Mouse (Mus musculus) lung, postnatal 0 days (tissue): ENCODE data around the gene Gm10272. TPM values are rescaled to one million over a fixed set of nuclear protein-coding genes. Genes with fewer than 3 reads are reported as not detected.

Source experiments
- ATAC-seq: fragments of 200-750 bp; cut with Nextera tagmentation; 2 replicates; pipeline ENCODE4 v1.8.0; 2017; ENCODE audit warnings: moderate library complexity
- DNase-seq: peaks from one replicate; pipeline ENCODE4 v3.0.0-alpha.2; 2016; ENCODE audit warnings: low spot score
- H3K27ac ChIP-seq: fragments of 300-500 bp; sonication (generic); 2 replicates; pipeline ENCODE4 v1.5.1; 2014; ENCODE audit warnings: antibody characterized with exemption, mild to moderate bottlenecking, low read length, mixed read lengths
- H3K27me3 ChIP-seq: fragments of 300-500 bp; sonication (generic); replicated peaks from 2 replicates; pipeline ENCODE4 v1.6.1; 2014; ENCODE audit warnings: low read length, mixed read lengths; ENCODE audit not compliant: insufficient read depth
- H3K36me3 ChIP-seq: fragments of 300-500 bp; sonication (generic); 2 replicates; pipeline ENCODE4 v1.6.1; 2014; ENCODE audit warnings: low read length, mixed read lengths; ENCODE audit not compliant: insufficient read depth
- H3K4me1 ChIP-seq: fragments of 300-500 bp; sonication (generic); 2 replicates; pipeline ENCODE4 v1.6.1; 2014; ENCODE audit warnings: antibody characterized with exemption, low read depth, low read length, mixed read lengths; ENCODE audit not compliant: insufficient read depth
- H3K4me2 ChIP-seq: fragments of 300-500 bp; sonication (generic); replicated peaks from 2 replicates; pipeline ENCODE4 v1.6.1; 2014; ENCODE audit warnings: low read depth, mild to moderate bottlenecking, low read length, moderate library complexity, mixed read lengths
- H3K4me3 ChIP-seq: fragments of 300-500 bp; sonication (generic); 2 replicates; pipeline ENCODE4 v1.5.1; 2014; ENCODE audit warnings: low read depth, low read length
- H3K9ac ChIP-seq: fragments of 300-500 bp; sonication (generic); replicated peaks from 2 replicates; pipeline ENCODE4 v1.6.1; 2014; ENCODE audit warnings: low read depth, mild to moderate bottlenecking
- H3K9me3 ChIP-seq: fragments of 300-500 bp; sonication (generic); 2 replicates; pipeline ENCODE4 v1.6.1; 2016; ENCODE audit warnings: low read length, mixed read lengths
- CTCF ChIP-seq: IDR thresholded peaks from 2 replicates; pipeline ENCODE4 v1.5.1; 2016; ENCODE audit warnings: antibody characterized with exemption, mild to moderate bottlenecking
- EP300 ChIP-seq: IDR thresholded peaks from 2 replicates; pipeline ENCODE4 v1.6.1; 2016; ENCODE audit warnings: antibody characterized with exemption, mild to moderate bottlenecking, control low read depth
- WGBS: fragments of 180-500 bp; shearing (Covaris S2); extraction: QIAGEN DNeasy Blood & Tissue Kit; methylation state at CpG from one replicate; pipeline ENCODE4 v1.1.7; 2014; 5-methylcytosine and 5-hydroxymethylcytosine counted together
- polyA plus RNA-seq: library from polyadenylated mRNA; unstranded; fragments of >200 nt; fragmentation: Nextera tagmentation; extraction: Ambion mirVana; gene quantifications from 2 replicates; pipeline ENCODE4 v1.2.1, GENCODE M21; 2015

Gm10272 gene
- polyA plus RNA-seq, 1 experiment from 2014 or later: not detected

- Histone ChIP-seq H3K9ac (no peak overlapping the region), H3K4me1 (no peaks in the 10 kb centered on the region), H3K27ac (no peak overlapping the region), H3K36me3 (no peaks in the 10 kb centered on the region), H3K4me2 (no peak overlapping the region), H3K27me3 (no peaks in the 10 kb centered on the region), H3K9me3 (no peaks in the 10 kb centered on the region), H3K4me3 (no peak overlapping the region)
- 12% methylated on average over 4 of the region's 4 CpGs for WGBS
- ATAC-seq (no peak), DNase-seq (no peak)
- TF ChIP-seq EP300 (no peak), CTCF (no peak)
These were observed 34.9 kb upstream of the Gm10272 start for GRCm38 (mm10) chr10:77671519-77671918.

GRCm38 (mm10) chr10:77673765-77674164 lies 32.7 kb upstream of the Gm10272 start:
- no peaks in the 10 kb centered on the region for H3K9me3 ChIP-seq
- no peak overlapping the region for H3K27ac ChIP-seq
- no peak for DNase-seq
- no peaks in the 10 kb centered on the region for H3K36me3 ChIP-seq
- ATAC-seq: no peak
- 50% methylated on average over 13 of the region's 13 CpGs for WGBS
- H3K9ac ChIP-seq: no peak overlapping the region
- H3K27me3 ChIP-seq: peaks cover 18% of the 10 kb centered on the region
- no peak overlapping the region for H3K4me2 ChIP-seq
- H3K4me3 ChIP-seq: no peak overlapping the region
- TF ChIP-seq EP300: no peak
- no peak for TF ChIP-seq CTCF
- no peaks in the 10 kb centered on the region for H3K4me1 ChIP-seq

GRCm38 (mm10) chr10:77677562-77677961 lies 28.9 kb upstream of the Gm10272 start:
- DNase-seq (no peak), ATAC-seq (no peak)
- H3K9ac ChIP-seq: no peak overlapping the region
- no peaks in the 10 kb centered on the region for H3K9me3 ChIP-seq
- H3K27ac ChIP-seq: no peak overlapping the region
- no peak overlapping the region for H3K4me3 ChIP-seq
- peaks cover 18% of the 10 kb centered on the region for H3K27me3 ChIP-seq
- H3K36me3 ChIP-seq: no peaks in the 10 kb centered on the region
- 0 out of 2 replicates have a peak overlapping the region, but pooled peaks have one; percentile 25 for H3K4me2 ChIP-seq
- H3K4me1 ChIP-seq: no peaks in the 10 kb centered on the region
- TF ChIP-seq CTCF: no peak
- TF ChIP-seq EP300: no peak
- whole genome bisulfite sequencing: 2% methylated on average over 35 of the region's 35 CpGs

GRCm38 (mm10) chr10:77682994-77683393 lies 23.4 kb upstream of the Gm10272 start:
- no peak overlapping the region for H3K4me3 ChIP-seq
- no peak for TF ChIP-seq CTCF
- no peak overlapping the region for H3K9ac ChIP-seq
- ATAC-seq (no peak), DNase-seq (no peak)
- H3K27ac ChIP-seq: no peak overlapping the region
- 74% methylated on average over 7 of the region's 7 CpGs for WGBS
- H3K4me2 ChIP-seq: no peak overlapping the region
- no peaks in the 10 kb centered on the region for H3K9me3 ChIP-seq
- no peaks in the 10 kb centered on the region for H3K4me1 ChIP-seq
- H3K36me3 ChIP-seq: no peaks in the 10 kb centered on the region
- peaks cover 13% of the 10 kb centered on the region for H3K27me3 ChIP-seq

GRCm38 (mm10) chr10:77684181-77684580 lies 22.2 kb upstream of the Gm10272 start:
- no peak overlapping the region for H3K4me2 ChIP-seq
- no peak overlapping the region for H3K27ac ChIP-seq
- H3K9me3 ChIP-seq: no peaks in the 10 kb centered on the region
- no peaks in the 10 kb centered on the region for H3K36me3 ChIP-seq
- DNase-seq (no peak), ATAC-seq (no peak)
- no peak overlapping the region for H3K4me3 ChIP-seq
- no peak overlapping the region for H3K9ac ChIP-seq
- no peaks in the 10 kb centered on the region for H3K4me1 ChIP-seq
- whole genome bisulfite sequencing: 39% methylated on average over 8 of the region's 8 CpGs
- H3K27me3 ChIP-seq: 0 out of 2 replicates have a peak, but pooled peaks cover 7% of the 10 kb centered on the region
- TF ChIP-seq EP300 (no peak), CTCF (no peak)

- no peaks in the 10 kb centered on the region for H3K4me1 ChIP-seq
- H3K27me3 ChIP-seq: 0 out of 2 replicates have a peak, but pooled peaks cover 7% of the 10 kb centered on the region
- H3K4me3 ChIP-seq: no peak within 1 kb of the TSS
- 0 out of 2 replicates have a peak, but pooled peaks have one; percentile 12 for ATAC-seq
- H3K9ac ChIP-seq: no peak within 1 kb of the TSS
- no peaks in the 10 kb centered on the region for H3K36me3 ChIP-seq
- H3K27ac ChIP-seq: no peak within 1 kb of the TSS
- TF ChIP-seq CTCF (no peak), EP300 (no peak)
- no peak within 1 kb of the TSS for H3K4me2 ChIP-seq
- H3K9me3 ChIP-seq: no peaks in the 10 kb centered on the region
- WGBS: 2% methylated on average over 22 of the region's 22 CpGs
- no peak for DNase-seq
These were observed 20.3 kb upstream of the Gm10272 start, which contains the start of gene Tspear for GRCm38 (mm10) chr10:77685895-77686664. Gene Tspear (plus strand): TSS chr10:77686569.
